17 mouse cellular contexts compared by ENCODE assay signal in the genomic region with DNA sequence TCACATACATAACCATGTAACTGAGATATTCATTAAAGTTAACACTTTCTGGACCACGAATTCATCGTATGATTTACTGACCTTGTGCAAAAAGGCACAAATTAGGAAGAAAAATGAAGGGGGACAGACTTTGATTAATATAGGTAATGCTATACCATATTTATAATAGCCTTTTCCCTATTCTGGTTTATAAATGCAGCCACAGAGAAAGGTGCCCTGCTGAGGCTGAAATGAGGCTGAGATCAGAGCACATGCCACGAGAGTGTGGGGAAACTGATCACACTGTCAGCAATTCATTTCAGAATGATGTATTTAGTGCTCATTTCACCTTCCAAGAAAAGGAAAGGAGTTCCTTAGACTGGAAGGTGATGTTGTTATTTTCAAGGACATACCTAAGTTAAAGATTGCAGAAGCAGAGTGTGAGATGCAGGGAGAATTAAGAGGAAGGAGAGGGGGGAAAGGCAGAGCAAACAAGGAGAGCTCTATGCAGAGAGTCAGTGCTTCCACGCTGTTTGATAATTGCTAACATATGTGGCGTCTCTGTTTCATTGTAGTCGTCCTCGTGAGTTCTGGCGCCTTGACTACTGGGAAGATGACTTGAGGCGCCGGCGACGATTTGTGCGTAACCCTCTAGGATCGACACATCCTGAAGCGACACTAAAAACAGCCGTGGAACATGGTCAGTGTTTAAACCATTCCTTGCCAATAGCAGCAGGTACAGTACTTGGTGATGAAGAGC. TPM values are rescaled to one million over a fixed set of nuclear protein-coding genes. Genes with fewer than 3 reads are reported as not detected.
A peak's percentile ranks its signal among the peaks of the same experiment; 100 is the strongest.
DNase-seq lines count a peak whose midpoint lies in the region; ATAC-seq and TF ChIP-seq lines count a peak whose summit lies in the region.
"Had no signal": no experiment of that assay in that cellular context is flagged by ENCODE, and none has a peak within 500 bp of the region (broad histone marks: within the 10 kb centered on the region; RNA-seq: fewer than 3 reads in every experiment).

No protein-coding gene starts in this region.

- no peak overlapping the region for H3K9ac ChIP-seq in hindbrain, postnatal 0 days (replicated peaks; ENCODE audit: low read length)
- peak overlapping the region; percentile 44; the same call in 1 of the 2 replicates for H3K9ac ChIP-seq in embryonic facial prominence, embryonic 13.5 days
- no peak overlapping the region for H3K9ac ChIP-seq in neural tube, embryonic 12.5 days
- H3K9ac ChIP-seq: lung, embryonic 15.5 days had no signal

- H3K4me1 ChIP-seq in hindbrain, embryonic 10.5 days (replicated peaks) = no peaks in the 10 kb centered on the region
- no peaks in the 10 kb centered on the region for H3K4me1 ChIP-seq in hindbrain, postnatal 0 days (ENCODE audit: insufficient read depth, low read length)
- H3K4me1 ChIP-seq in embryonic facial prominence, embryonic 13.5 days = peaks cover 7% of the 10 kb centered on the region
- H3K4me1 ChIP-seq in limb, embryonic 10.5 days = peaks cover 40% of the 10 kb centered on the region
- no peaks in the 10 kb centered on the region for H3K4me1 ChIP-seq in neural tube, embryonic 12.5 days
- H3K4me1 ChIP-seq: lung, embryonic 15.5 days; megakaryocyte, embryonic 14.5 days had no signal

- no peaks in the 10 kb centered on the region for H3K36me3 ChIP-seq in hindbrain, embryonic 10.5 days
- H3K36me3 ChIP-seq in hindbrain, postnatal 0 days (ENCODE audit: insufficient read depth, low read length) = no peaks in the 10 kb centered on the region
- no peaks in the 10 kb centered on the region for H3K36me3 ChIP-seq in embryonic facial prominence, embryonic 13.5 days
- no peaks in the 10 kb centered on the region for H3K36me3 ChIP-seq in limb, embryonic 10.5 days
- no peaks in the 10 kb centered on the region for H3K36me3 ChIP-seq in neural tube, embryonic 12.5 days
- H3K36me3 ChIP-seq: lung, embryonic 15.5 days had no signal

- H3K27me3 ChIP-seq in hindbrain, embryonic 10.5 days (ENCODE audit: insufficient read depth, poor library complexity, severe bottlenecking) = no peaks in the 10 kb centered on the region
- H3K27me3 ChIP-seq in hindbrain, postnatal 0 days (ENCODE audit: insufficient read depth, low read length) = no peaks in the 10 kb centered on the region
- no peaks in the 10 kb centered on the region for H3K27me3 ChIP-seq in embryonic facial prominence, embryonic 13.5 days
- H3K27me3 ChIP-seq in limb, embryonic 10.5 days (ENCODE audit: low read depth, poor library complexity, severe bottlenecking) = no peaks in the 10 kb centered on the region
- no peaks in the 10 kb centered on the region for H3K27me3 ChIP-seq in neural tube, embryonic 12.5 days (replicated peaks)
- H3K27me3 ChIP-seq: lung, embryonic 15.5 days; megakaryocyte, embryonic 14.5 days had no signal

- WGBS in hindbrain, embryonic 10.5 days = 54% methylated on average over 16 of the region's 16 CpGs
- 44% methylated on average over 16 of the region's 16 CpGs for WGBS in hindbrain, postnatal 0 days
- 21% methylated on average over 16 of the region's 16 CpGs for WGBS in embryonic facial prominence, embryonic 13.5 days
- WGBS in limb, embryonic 10.5 days = 24% methylated on average over 16 of the region's 16 CpGs
- WGBS in neural tube, embryonic 12.5 days = 49% methylated on average over 16 of the region's 16 CpGs

- ATAC-seq in hindbrain, postnatal 0 days = no peak
- ATAC-seq in embryonic facial prominence, embryonic 13.5 days (ENCODE audit: insufficient number of reproducible peaks, insufficient read depth, low FRiP score, low TSS enrichment, low read depth) = no peak
- no peak for ATAC-seq in neural tube, embryonic 12.5 days (ENCODE audit: low FRiP score, low read depth)

- peak overlapping the region; percentile 23; the same call in 1 of the 2 replicates for H3K27ac ChIP-seq in hindbrain, embryonic 10.5 days
- H3K27ac ChIP-seq in hindbrain, postnatal 0 days = no peak overlapping the region
- H3K27ac ChIP-seq in embryonic facial prominence, embryonic 13.5 days = peak overlapping the region; percentile 68
- H3K27ac ChIP-seq in limb, embryonic 10.5 days = peak overlapping the region; percentile 82
- peak overlapping the region; percentile 32; the same call in 1 of the 2 replicates for H3K27ac ChIP-seq in neural tube, embryonic 12.5 days
- H3K27ac ChIP-seq: lung, embryonic 15.5 days had no signal

- TF ChIP-seq CTCF in hindbrain, postnatal 0 days (IDR thresholded peaks at IDR 0.05; ENCODE audit: low read depth) = no peak

- DNase-seq in hindbrain, embryonic 10.5 days (ENCODE audit: low spot score) = no peak
- DNase-seq in hindbrain, postnatal 0 days (ENCODE audit: low spot score) = no peak
- DNase-seq in limb, embryonic 10.5 days (ENCODE audit: low spot score) = peak; percentile 73
- no peak for DNase-seq in cerebellum, postnatal 4 days (ENCODE audit: low spot score in 2 of 2)
- no peak for DNase-seq in right cerebral cortex, postnatal 4 days
- no peak for DNase-seq in urinary bladder, postnatal 4 days (ENCODE audit: low spot score in 2 of 2)
- DNase-seq: adrenal gland, postnatal 10 days; cerebellum, postnatal 14 days; heart, adult 18-20 months; heart, postnatal 10 days; kidney, adult 11 months; kidney, postnatal 36 days had no signal

- no peak overlapping the region for H3K4me2 ChIP-seq in hindbrain, postnatal 0 days (ENCODE audit: low read depth, low read length)
- H3K4me2 ChIP-seq in embryonic facial prominence, embryonic 13.5 days = peak overlapping the region; percentile 51
- peak overlapping the region; percentile 33 for H3K4me2 ChIP-seq in neural tube, embryonic 12.5 days (replicated peaks)
- H3K4me2 ChIP-seq: lung, embryonic 15.5 days had no signal

- no peak overlapping the region for H3K4me3 ChIP-seq in hindbrain, embryonic 10.5 days
- H3K4me3 ChIP-seq in hindbrain, postnatal 0 days (ENCODE audit: low read length) = no peak overlapping the region
- H3K4me3 ChIP-seq in embryonic facial prominence, embryonic 13.5 days = peak overlapping the region; percentile 14
- H3K4me3 ChIP-seq in limb, embryonic 10.5 days = peak overlapping the region; percentile 26
- no peak overlapping the region for H3K4me3 ChIP-seq in neural tube, embryonic 12.5 days
- H3K4me3 ChIP-seq: lung, embryonic 15.5 days; megakaryocyte, embryonic 14.5 days had no signal

- no peaks in the 10 kb centered on the region for H3K9me3 ChIP-seq in hindbrain, embryonic 10.5 days
- no peaks in the 10 kb centered on the region for H3K9me3 ChIP-seq in hindbrain, postnatal 0 days (ENCODE audit: low read length)
- no peaks in the 10 kb centered on the region for H3K9me3 ChIP-seq in embryonic facial prominence, embryonic 13.5 days
- no peaks in the 10 kb centered on the region for H3K9me3 ChIP-seq in limb, embryonic 10.5 days (replicated peaks)
- no peaks in the 10 kb centered on the region for H3K9me3 ChIP-seq in neural tube, embryonic 12.5 days
- H3K9me3 ChIP-seq: lung, embryonic 15.5 days; megakaryocyte, embryonic 14.5 days had no signal

RNA-seq across cellular contexts. Expression of a gene that starts 16.7 kb away (rescaled TPM):
- 37.6 and 121 TPM in 2 replicates for polyA plus RNA-seq in hindbrain, embryonic 10.5 days (2016; fragmentation: Nextera tagmentation; extraction: Ambion mirVana)
- total RNA-seq in hindbrain, postnatal 0 days (2014; rRNA removed) = 92.9 and 93.4 TPM in 2 replicates
- polyA plus RNA-seq in hindbrain, postnatal 0 days (2015; fragmentation: Nextera tagmentation; extraction: Ambion mirVana) = 98.1 and 112 TPM in 2 replicates
- 171 and 186 TPM in 2 replicates for polyA plus RNA-seq in embryonic facial prominence, embryonic 13.5 days (2015; fragmentation: Nextera tagmentation; extraction: Ambion mirVana)
- polyA plus RNA-seq in limb, embryonic 10.5 days (2016; fragmentation: Nextera tagmentation; extraction: Ambion mirVana) = 104 and 235 TPM in 2 replicates
- 194 and 197 TPM in 2 replicates for polyA plus RNA-seq in neural tube, embryonic 12.5 days (2016; fragmentation: Nextera tagmentation; extraction: Ambion mirVana)
- total RNA-seq: liver, adult 2 months had no signal

Comparison
In these comparisons a context has a peak if more than half of its experiments do, and no peak if none do; other contexts are left out.
1. H3K4me3 ChIP-seq: peak in embryonic facial prominence, embryonic 13.5 days (single experiment) and limb, embryonic 10.5 days (single experiment); none in hindbrain, embryonic 10.5 days (single experiment), hindbrain, postnatal 0 days (single experiment) and neural tube, embryonic 12.5 days (single experiment).